Mouse (Mus musculus): ENCODE measurements around the gene Dffa.

Dffa gene

GRCm38 (mm10) chr4:149103875-149104561 lies at the start of gene Dffa:
TSS of gene Dffa (plus strand) at chr4:149104146.
- peak; percentile 72 for DNase-seq (ENCODE audit: low read depth, low spot score)

GRCm38 (mm10) chr4:149055847-149056246 lies 48.1 kb upstream of the Dffa start:
- DNase-seq (ENCODE audit: low read depth, low spot score), result no peak

- no peak for DNase-seq (ENCODE audit: low read depth, low spot score)
Observed at GRCm38 (mm10) chr4:149056957-149057356, 47.0 kb upstream of the Dffa start.

GRCm38 (mm10) chr4:149057470-149057869 lies 46.5 kb upstream of the Dffa start:
- DNase-seq (ENCODE audit: low read depth, low spot score), result no peak

GRCm38 (mm10) chr4:149058298-149058697 lies 45.6 kb upstream of the Dffa start:
- DNase-seq (ENCODE audit: low read depth, low spot score), result no peak

- DNase-seq (ENCODE audit: low read depth, low spot score), result no peak
Observed at GRCm38 (mm10) chr4:149059713-149060112, 44.2 kb upstream of the Dffa start.

GRCm38 (mm10) chr4:149060621-149061431 lies 43.1 kb upstream of the Dffa start:
- no peak for DNase-seq (ENCODE audit: low read depth, low spot score)

- DNase-seq (ENCODE audit: low read depth, low spot score), result no peak
Observed at GRCm38 (mm10) chr4:149061432-149061718, 42.6 kb upstream of the Dffa start.

GRCm38 (mm10) chr4:149062406-149063318 lies 41.3 kb upstream of the Dffa start:
- DNase-seq (ENCODE audit: low read depth, low spot score), result no peak

GRCm38 (mm10) chr4:149064061-149064854 lies 39.7 kb upstream of the Dffa start:
- no peak for DNase-seq (ENCODE audit: low read depth, low spot score)

GRCm38 (mm10) chr4:149066672-149067551 lies 37.0 kb upstream of the Dffa start:
- peak; percentile 21 for DNase-seq (ENCODE audit: low read depth, low spot score)

- no peak for DNase-seq (ENCODE audit: low read depth, low spot score)
Observed at GRCm38 (mm10) chr4:149075073-149075472, 28.9 kb upstream of the Dffa start.

GRCm38 (mm10) chr4:149075871-149076575 lies 27.9 kb upstream of the Dffa start:
- peak; percentile 55 for DNase-seq (ENCODE audit: low read depth, low spot score)

GRCm38 (mm10) chr4:149078261-149078660 lies 25.7 kb upstream of the Dffa start:
- DNase-seq (ENCODE audit: low read depth, low spot score), result no peak

GRCm38 (mm10) chr4:149079629-149080028 lies 24.3 kb upstream of the Dffa start:
- no peak for DNase-seq (ENCODE audit: low read depth, low spot score)

GRCm38 (mm10) chr4:149080111-149080510 lies 23.8 kb upstream of the Dffa start:
- DNase-seq (ENCODE audit: low read depth, low spot score), result no peak

GRCm38 (mm10) chr4:149081528-149081927 lies 22.4 kb upstream of the Dffa start:
- no peak for DNase-seq (ENCODE audit: low read depth, low spot score)

GRCm38 (mm10) chr4:149085381-149085780 lies 18.6 kb upstream of the Dffa start:
- DNase-seq (ENCODE audit: low read depth, low spot score), result no peak

- no peak for DNase-seq (ENCODE audit: low read depth, low spot score)
Observed at GRCm38 (mm10) chr4:149091364-149091763, 12.6 kb upstream of the Dffa start.

GRCm38 (mm10) chr4:149097956-149098355 lies 6.0 kb upstream of the Dffa start:
- no peak for DNase-seq (ENCODE audit: low read depth, low spot score)

Measured in telencephalon, adult 2 months (tissue).